Mouse (Mus musculus) frontal cortex, postnatal 14 days (tissue): ENCODE measurements around the gene Serpinb2.

ENCODE experiments used
- DNase-seq, 2 experiments: peaks; one replicate each; pipeline ENCODE4 v3.0.0; 2022; ENCODE audit warnings: low spot score in 2 of 2

The Serpinb2 gene

DNA sequence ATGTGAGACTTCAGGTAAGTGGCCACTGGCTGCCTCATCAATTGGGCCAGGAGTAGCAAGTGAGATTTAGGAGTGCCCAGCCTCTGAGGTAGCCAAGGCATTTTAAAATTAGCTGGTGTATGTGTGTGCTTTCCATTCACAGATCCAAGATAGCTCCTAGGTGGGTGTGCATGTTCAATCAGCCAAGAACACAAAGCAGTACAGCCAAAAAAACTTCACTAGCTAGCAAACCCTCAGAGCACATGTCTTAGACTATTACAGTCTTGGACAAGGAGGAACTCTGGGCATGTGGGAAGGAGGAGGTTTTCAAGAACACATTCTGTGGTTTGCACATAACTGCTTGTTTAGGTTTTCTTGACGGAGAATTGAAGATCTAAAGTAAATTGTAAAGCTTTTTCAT lies 70.0 kb downstream of the Serpinb2 start:
- DNase-seq, result no peak

DNA sequence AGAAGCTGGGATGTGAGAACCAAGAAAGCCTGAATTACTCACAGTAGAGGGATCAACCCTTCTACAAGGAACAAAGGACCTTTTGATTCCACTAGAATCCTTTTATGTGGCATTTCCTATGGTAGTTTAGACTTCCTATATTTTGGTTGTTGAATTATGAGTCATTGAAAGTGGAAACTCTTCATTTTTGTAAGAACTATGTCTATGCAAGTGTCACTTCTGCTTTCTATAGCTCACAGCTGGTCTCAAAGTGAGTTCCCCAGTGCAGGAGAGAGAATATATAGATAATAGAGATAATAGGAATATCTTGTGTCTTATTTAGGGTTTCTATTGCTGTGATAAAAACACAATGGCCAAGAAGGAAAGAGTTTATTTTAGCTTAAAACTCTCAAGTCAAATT lies 71.7 kb downstream of the Serpinb2 start:
- no peak for DNase-seq

DNA sequence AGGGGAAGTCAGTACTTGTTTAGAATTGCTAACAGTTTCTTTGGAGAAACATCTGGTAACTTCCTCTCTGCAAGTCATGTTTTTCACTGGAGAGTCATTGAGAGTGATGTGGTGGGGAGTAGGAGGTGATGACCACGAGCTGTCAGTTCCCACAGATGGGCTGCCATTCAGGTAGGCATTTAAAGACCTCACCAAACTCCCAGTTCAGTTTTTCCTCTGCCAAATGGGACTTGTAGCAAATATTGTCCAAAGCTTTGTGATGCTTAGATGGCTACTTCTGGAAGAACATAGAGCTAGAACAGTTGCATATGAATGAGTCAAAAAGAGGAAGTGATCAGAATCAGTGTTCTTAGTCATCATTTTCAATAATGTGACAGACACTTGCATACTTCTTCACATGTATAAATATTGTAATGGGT lies 72.7 kb downstream of the Serpinb2 start:
- no peak for DNase-seq

DNA sequence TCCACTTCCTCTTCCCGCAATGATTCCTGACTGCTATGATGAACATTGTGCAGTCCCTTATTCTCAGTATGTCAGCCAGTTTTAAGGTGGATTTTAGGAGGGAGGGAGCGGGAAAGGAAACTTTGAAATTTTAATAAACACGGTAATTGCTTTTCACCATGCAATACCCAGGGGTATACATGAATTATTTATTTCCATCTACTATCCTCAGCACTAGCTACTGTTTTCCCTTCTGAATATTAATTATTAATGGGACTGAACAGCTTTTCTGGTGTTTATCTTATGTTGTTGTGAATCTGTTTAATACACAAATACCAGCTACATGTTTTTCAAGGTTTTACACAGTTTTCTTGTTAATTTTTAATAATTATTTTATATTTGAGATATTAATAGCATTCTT lies 73.7 kb downstream of the Serpinb2 start:
- DNase-seq, result no peak
